Mouse (Mus musculus): ENCODE measurements around the gene Cenpv. TPM values are rescaled to one million over a fixed set of nuclear protein-coding genes. Genes with fewer than 3 reads are reported as not detected.

Gene Cenpv
- polyA plus RNA-seq, 1 experiment from 2014 or later: 18.0 TPM

DNA sequence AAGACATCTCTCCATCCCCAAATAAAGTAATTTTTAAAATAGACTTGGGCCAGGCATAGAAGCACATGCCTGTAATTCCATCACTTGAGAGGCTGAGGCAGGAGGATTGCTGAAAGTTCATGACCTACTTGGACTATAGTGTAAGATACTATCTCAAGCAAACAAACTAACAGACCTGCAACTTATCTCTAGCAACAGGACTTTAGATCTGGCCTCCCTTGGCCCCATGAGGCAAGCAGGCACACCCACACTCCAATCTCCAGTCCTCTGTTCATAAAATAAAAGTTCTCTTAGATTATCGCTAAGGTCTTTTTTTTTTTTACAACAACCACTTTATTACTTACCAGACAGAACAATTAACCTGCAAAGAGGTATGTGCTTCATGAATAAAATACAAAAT lies 52.1 kb downstream of the Cenpv start:
- Histone ChIP-seq H3K9ac (ENCODE audit: low read length) (no peak overlapping the region), H3K4me1 (ENCODE audit: control insufficient read depth, insufficient read depth, low read length) (no peaks in the 10 kb centered on the region), H3K9me3 (replicated peaks; ENCODE audit: control insufficient read depth, low read length) (no peaks in the 10 kb centered on the region), H3K4me2 (ENCODE audit: low read depth, low read length) (no peak overlapping the region), H3K36me3 (ENCODE audit: control insufficient read depth, insufficient read depth) (no peaks in the 10 kb centered on the region), H3K27me3 (ENCODE audit: control insufficient read depth, insufficient read depth, low read length) (no peaks in the 10 kb centered on the region), H3K27ac (ENCODE audit: low read length) (no peak overlapping the region), H3K4me3 (ENCODE audit: low read length) (no peak overlapping the region)
- ATAC-seq (replicated peaks; ENCODE audit: extremely low read depth, insufficient read depth, low FRiP score): no peak
- WGBS: 93% methylated on average over 1 of the region's 1 CpGs

DNA sequence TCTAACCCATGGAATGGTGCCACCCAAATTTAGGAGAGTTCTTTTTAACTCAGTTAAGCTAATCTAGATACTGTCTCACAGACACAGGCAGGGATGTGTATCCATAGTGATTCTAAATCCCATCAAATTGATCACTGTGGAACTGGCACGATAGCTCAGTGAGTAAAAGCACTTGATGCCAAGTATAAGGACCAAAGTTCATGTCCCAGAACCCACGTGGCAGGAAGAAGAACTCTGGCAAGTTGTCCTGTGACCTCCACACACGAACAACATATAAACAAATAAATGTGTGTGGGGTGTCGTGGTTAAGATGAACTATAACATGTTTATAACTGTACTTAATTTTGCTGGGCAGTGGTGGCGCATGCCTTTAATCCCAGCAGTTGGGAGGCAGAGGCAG lies 59.5 kb downstream of the Cenpv start:
- Histone ChIP-seq H3K27ac (ENCODE audit: low read length) (no peak overlapping the region), H3K36me3 (ENCODE audit: control insufficient read depth, insufficient read depth) (no peaks in the 10 kb centered on the region), H3K9me3 (replicated peaks; ENCODE audit: control insufficient read depth, low read length) (no peaks in the 10 kb centered on the region), H3K4me1 (ENCODE audit: control insufficient read depth, insufficient read depth, low read length) (peaks cover 2% of the 10 kb centered on the region; the same call in 1 of the 2 replicates), H3K27me3 (ENCODE audit: control insufficient read depth, insufficient read depth, low read length) (no peaks in the 10 kb centered on the region), H3K4me2 (ENCODE audit: low read depth, low read length) (no peak overlapping the region), H3K4me3 (ENCODE audit: low read length) (no peak overlapping the region), H3K9ac (ENCODE audit: low read length) (no peak overlapping the region)
- ATAC-seq (replicated peaks; ENCODE audit: extremely low read depth, insufficient read depth, low FRiP score): no peak
- 90% methylated on average over 5 of the region's 5 CpGs for WGBS

DNA sequence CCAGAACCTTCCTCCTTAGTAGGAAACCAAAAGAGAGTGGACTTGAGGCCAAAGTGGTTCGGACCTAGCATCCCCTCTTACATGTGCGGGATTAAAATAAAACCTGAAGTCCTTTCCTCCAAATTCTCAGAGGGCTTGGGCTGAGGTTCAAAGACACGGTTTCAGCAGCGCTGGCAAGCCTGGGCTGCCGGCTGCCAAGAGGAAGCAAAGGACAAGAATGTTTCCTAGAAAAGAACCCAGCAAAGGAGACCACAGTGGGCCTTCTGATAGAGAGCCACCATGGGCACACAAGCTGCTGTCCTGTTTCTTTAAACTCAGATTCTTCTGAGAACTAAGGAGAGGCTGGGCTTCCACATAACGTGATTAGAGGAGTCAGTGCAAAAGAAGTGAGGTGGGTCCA lies 60.1 kb downstream of the Cenpv start:
- WGBS: 49% methylated on average over 6 of the region's 6 CpGs
- Histone ChIP-seq H3K27me3 (ENCODE audit: control insufficient read depth, insufficient read depth, low read length) (no peaks in the 10 kb centered on the region), H3K36me3 (ENCODE audit: control insufficient read depth, insufficient read depth) (no peaks in the 10 kb centered on the region), H3K9me3 (replicated peaks; ENCODE audit: control insufficient read depth, low read length) (no peaks in the 10 kb centered on the region), H3K4me1 (ENCODE audit: control insufficient read depth, insufficient read depth, low read length) (peaks cover 2% of the 10 kb centered on the region; the same call in 1 of the 2 replicates), H3K4me3 (ENCODE audit: low read length) (no peak overlapping the region), H3K9ac (ENCODE audit: low read length) (no peak overlapping the region), H3K27ac (ENCODE audit: low read length) (no peak overlapping the region), H3K4me2 (ENCODE audit: low read depth, low read length) (no peak overlapping the region)
- no peak for ATAC-seq (replicated peaks; ENCODE audit: extremely low read depth, insufficient read depth, low FRiP score)

DNA sequence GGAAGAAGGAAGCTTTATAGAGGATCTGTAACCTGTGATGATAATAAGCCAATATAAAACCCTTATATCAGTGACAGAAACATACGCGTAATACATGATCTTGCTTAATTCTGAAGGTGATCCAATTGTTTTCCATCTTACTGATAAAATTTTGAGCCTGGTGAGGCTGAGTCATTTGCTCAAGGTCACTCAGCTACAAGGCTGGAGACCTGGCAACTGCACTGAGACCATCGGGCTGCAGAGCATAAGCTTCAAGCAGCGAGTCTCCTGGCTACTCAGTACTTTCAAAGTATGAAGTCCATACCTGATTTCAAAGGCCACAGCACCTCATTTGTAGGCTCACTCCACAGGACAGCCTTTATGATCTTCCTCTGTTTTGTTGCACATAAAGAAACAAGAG lies 62.9 kb downstream of the Cenpv start:
- no peak overlapping the region for H3K4me3 ChIP-seq (ENCODE audit: low read length)
- no peaks in the 10 kb centered on the region for H3K27me3 ChIP-seq (ENCODE audit: control insufficient read depth, insufficient read depth, low read length)
- H3K27ac ChIP-seq (ENCODE audit: low read length): no peak overlapping the region
- peaks cover 2% of the 10 kb centered on the region; the same call in 1 of the 2 replicates for H3K4me1 ChIP-seq (ENCODE audit: control insufficient read depth, insufficient read depth, low read length)
- H3K36me3 ChIP-seq (ENCODE audit: control insufficient read depth, insufficient read depth): no peaks in the 10 kb centered on the region
- no peak overlapping the region for H3K9ac ChIP-seq (ENCODE audit: low read length)
- no peaks in the 10 kb centered on the region for H3K9me3 ChIP-seq (replicated peaks; ENCODE audit: control insufficient read depth, low read length)
- 68% methylated on average over 4 of the region's 4 CpGs for WGBS
- ATAC-seq (replicated peaks; ENCODE audit: extremely low read depth, insufficient read depth, low FRiP score): no peak
- H3K4me2 ChIP-seq (ENCODE audit: low read depth, low read length): no peak overlapping the region

Other genes starting within 250 kb of the Cenpv start
- 6.3 and 7.2 TPM in 2 replicates for gene Pigl, start 80.8 kb downstream of the Cenpv start, polyA plus RNA-seq (2015; fragmentation: Nextera tagmentation; extraction: Ambion mirVana)
- 72.0 and 106 TPM in 2 replicates for gene Ncor1, start 80.7 kb downstream of the Cenpv start, polyA plus RNA-seq (2015; fragmentation: Nextera tagmentation; extraction: Ambion mirVana)
- 2,482 and 2,483 TPM in 2 replicates for gene Ubb, start 11.9 kb upstream of the Cenpv start, polyA plus RNA-seq (2015; fragmentation: Nextera tagmentation; extraction: Ambion mirVana)
- 6.1 and 6.8 TPM in 2 replicates for gene Trpv2, start 35.2 kb upstream of the Cenpv start, polyA plus RNA-seq (2015; fragmentation: Nextera tagmentation; extraction: Ambion mirVana)
- gene Lrrc75a, start 109.3 kb upstream of the Cenpv start, polyA plus RNA-seq (2015; fragmentation: Nextera tagmentation; extraction: Ambion mirVana): 11.4 and 15.2 TPM in 2 replicates
- gene Mmgt2, start 109.4 kb upstream of the Cenpv start, polyA plus RNA-seq (2015; fragmentation: Nextera tagmentation; extraction: Ambion mirVana): 48.8 and 49.0 TPM in 2 replicates
- gene Zfp287, start 192.6 kb upstream of the Cenpv start, polyA plus RNA-seq (2015; fragmentation: Nextera tagmentation; extraction: Ambion mirVana): 3.9 and 4.1 TPM in 2 replicates
- gene Gm10428, start 213.8 kb upstream of the Cenpv start, polyA plus RNA-seq (2015; fragmentation: Nextera tagmentation; extraction: Ambion mirVana): not detected in 2 replicates

Measured in heart, embryonic 16.5 days (tissue).